Mouse (Mus musculus) kidney, adult 2 months (tissue): Measurements from ENCODE around the gene Ampd3.

Source experiments
- CTCF ChIP-seq: fragments of 200-500 bp; conservative IDR thresholded peaks from 2 replicates; pipeline ENCODE4 v1.5.1; 2011; ENCODE audit warnings: low read depth, mild to moderate bottlenecking, control low read depth, low read length, moderate library complexity, mixed read lengths; ENCODE audit not compliant: insufficient read depth, insufficient read length
- POLR2A ChIP-seq: fragments of 200-500 bp; IDR thresholded peaks from one replicate; pipeline ENCODE4 v1.6.1; 2011; ENCODE audit warnings: low read depth, low read length, control low read depth

DNA sequence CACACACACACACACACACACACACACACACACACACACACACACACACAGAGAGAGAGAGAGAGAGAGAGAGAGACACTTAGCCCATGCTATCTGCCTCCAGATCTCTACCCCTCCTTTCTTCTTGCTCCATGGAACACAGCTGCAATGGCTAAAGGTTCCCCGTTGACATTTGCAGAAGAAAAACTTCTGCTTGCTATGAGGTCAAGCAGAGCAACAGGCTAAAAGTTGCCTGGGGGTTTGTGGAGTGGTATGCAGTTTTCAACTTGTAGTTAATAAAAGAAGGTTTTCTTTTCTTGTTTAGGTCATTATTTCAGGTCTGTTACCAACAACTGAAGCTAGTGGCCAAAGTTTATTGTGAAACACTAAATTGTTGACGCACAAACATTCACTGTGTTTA is 11.6 kb upstream of the Ampd3 start:
- TF ChIP-seq CTCF, result no peak
- no peak for TF ChIP-seq POLR2A
